Mouse (Mus musculus) midbrain, postnatal 0 days (tissue): ENCODE data around the gene Cpa5. TPM values are rescaled to one million over a fixed set of nuclear protein-coding genes. Genes with fewer than 3 reads are reported as not detected.

Experiments used
- ATAC-seq: fragments of 200-750 bp; cut with Nextera tagmentation; 2 replicates; pipeline ENCODE4 v1.8.0; 2017; ENCODE audit warnings: moderate number of reproducible peaks, mild to moderate bottlenecking, moderate TSS enrichment, moderate library complexity; ENCODE audit not compliant: low FRiP score
- DNase-seq: peaks from one replicate; pipeline ENCODE4 v3.0.0-alpha.2; 2015; ENCODE audit warnings: low spot score
- H3K27ac ChIP-seq: fragments of 300-500 bp; sonication (generic); 2 replicates; pipeline ENCODE4 v1.5.1; 2014; ENCODE audit warnings: low read depth, mild to moderate bottlenecking, low read length, mixed read lengths
- H3K27me3 ChIP-seq: fragments of 300-500 bp; sonication (generic); 2 replicates; pipeline ENCODE4 v1.6.1; 2014; ENCODE audit warnings: low read length, control low read depth, mixed read lengths; ENCODE audit not compliant: insufficient read depth
- H3K36me3 ChIP-seq: fragments of 300-500 bp; sonication (generic); 2 replicates; pipeline ENCODE4 v1.6.1; 2014; ENCODE audit warnings: low read length, control low read depth, mixed read lengths; ENCODE audit not compliant: insufficient read depth
- H3K4me1 ChIP-seq: fragments of 300-500 bp; sonication (generic); 2 replicates; pipeline ENCODE4 v1.6.1; 2014; ENCODE audit warnings: mild to moderate bottlenecking, control low read depth, antibody characterized with exemption, low read length, mixed read lengths; ENCODE audit not compliant: insufficient read depth
- H3K4me2 ChIP-seq: fragments of 300-500 bp; sonication (generic); 2 replicates; pipeline ENCODE4 v1.6.1; 2014; ENCODE audit warnings: low read depth, mild to moderate bottlenecking, low read length, mixed read lengths; ENCODE audit not compliant: poor library complexity, severe bottlenecking
- H3K4me3 ChIP-seq: fragments of 300-500 bp; sonication (generic); 2 replicates; pipeline ENCODE4 v1.5.1; 2014; ENCODE audit warnings: low read depth, mild to moderate bottlenecking, low read length, moderate library complexity
- H3K9ac ChIP-seq: fragments of 300-500 bp; sonication (generic); replicated peaks from 2 replicates; pipeline ENCODE4 v1.6.1; 2014; ENCODE audit warnings: mild to moderate bottlenecking, low read length, moderate library complexity, mixed read lengths; ENCODE audit not compliant: poor library complexity, severe bottlenecking
- H3K9me3 ChIP-seq: fragments of 300-500 bp; sonication (generic); 2 replicates; pipeline ENCODE4 v1.6.1; 2016; ENCODE audit warnings: low read length, control low read depth
- CTCF ChIP-seq: IDR thresholded peaks from 2 replicates; pipeline ENCODE4 v1.5.1; 2016; ENCODE audit warnings: antibody characterized with exemption, mild to moderate bottlenecking
- WGBS: fragments of 180-500 bp; shearing (Covaris S2); extraction: QIAGEN DNeasy Blood & Tissue Kit; methylation state at CpG from one replicate; pipeline ENCODE4 v1.1.7; 2014; 5-methylcytosine and 5-hydroxymethylcytosine counted together
- polyA plus RNA-seq: library from polyadenylated mRNA; unstranded; fragments of >200 nt; fragmentation: Nextera tagmentation; extraction: Ambion mirVana; gene quantifications from 2 replicates; pipeline ENCODE4 v1.2.1, GENCODE M21; 2015
- total RNA-seq: library from RNA; depleted of rRNA; stranded (reverse); fragments of >200 nt; gene quantifications from 2 replicates; pipeline ENCODE4 v1.2.3, GENCODE M21; 2014

Cpa5 gene
- total and polyA plus RNA-seq, 2 experiments from 2014 or later = not detected

DNA sequence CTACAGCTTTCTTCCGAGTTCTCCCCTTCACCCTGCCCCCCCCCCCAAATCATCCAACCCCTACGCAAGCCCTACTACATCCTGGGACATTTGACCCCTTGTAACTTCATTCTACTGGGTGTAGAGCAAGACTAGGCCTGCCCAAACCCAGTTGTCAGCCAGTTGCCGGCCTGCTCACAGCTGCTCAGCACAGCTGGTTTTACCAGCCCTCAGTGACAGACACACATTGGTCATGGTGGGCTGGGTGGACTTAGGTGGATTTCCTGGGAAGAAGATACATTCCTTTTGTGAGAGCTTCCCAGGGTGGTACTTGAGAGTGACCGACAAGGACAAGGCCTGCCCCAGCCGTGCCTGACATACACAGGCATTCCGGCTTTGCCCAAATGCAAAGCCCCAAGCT is 10.2 kb downstream of the Cpa5 start:
- no peak overlapping the region for H3K4me3 ChIP-seq
- peaks cover 7% of the 10 kb centered on the region; the same call in 1 of the 2 replicates for H3K4me1 ChIP-seq
- no peak overlapping the region for H3K9ac ChIP-seq
- DNase-seq (no peak), ATAC-seq (no peak)
- no peaks in the 10 kb centered on the region for H3K9me3 ChIP-seq
- H3K27me3 ChIP-seq = no peaks in the 10 kb centered on the region
- no peak for TF ChIP-seq CTCF
- H3K27ac ChIP-seq = no peak overlapping the region
- H3K36me3 ChIP-seq = no peaks in the 10 kb centered on the region
- no peak overlapping the region for H3K4me2 ChIP-seq
- 89% methylated on average over 6 of the region's 6 CpGs for WGBS

DNA sequence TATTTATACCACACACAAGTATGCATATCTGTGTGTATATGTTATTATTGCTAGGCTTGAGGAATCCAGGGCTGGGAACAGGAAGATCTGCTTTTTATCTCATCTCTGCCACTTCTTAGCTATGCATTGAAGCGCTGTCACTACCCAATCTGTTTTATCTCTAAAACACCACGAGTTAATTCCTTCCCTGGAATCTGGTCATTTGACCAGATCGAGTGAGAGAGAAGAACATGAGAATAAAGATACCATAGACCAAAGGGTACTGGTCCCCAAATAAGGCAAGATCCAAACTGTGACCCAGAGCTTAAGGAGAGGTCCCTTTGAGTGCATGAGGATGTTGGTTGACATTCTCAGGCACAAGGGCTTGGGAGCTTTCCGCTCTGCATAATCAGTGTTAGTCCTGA is 11.2 kb downstream of the Cpa5 start:
- ATAC-seq (no peak), DNase-seq (no peak)
- TF ChIP-seq CTCF = no peak
- no peak overlapping the region for H3K4me3 ChIP-seq
- H3K4me1 ChIP-seq = peaks cover 6% of the 10 kb centered on the region; the same call in 1 of the 2 replicates
- WGBS = 78% methylated on average over 4 of the region's 4 CpGs
- no peaks in the 10 kb centered on the region for H3K27me3 ChIP-seq
- H3K9ac ChIP-seq = no peak overlapping the region
- H3K27ac ChIP-seq = no peak overlapping the region
- no peaks in the 10 kb centered on the region for H3K36me3 ChIP-seq
- no peaks in the 10 kb centered on the region for H3K9me3 ChIP-seq
- H3K4me2 ChIP-seq = no peak overlapping the region

DNA sequence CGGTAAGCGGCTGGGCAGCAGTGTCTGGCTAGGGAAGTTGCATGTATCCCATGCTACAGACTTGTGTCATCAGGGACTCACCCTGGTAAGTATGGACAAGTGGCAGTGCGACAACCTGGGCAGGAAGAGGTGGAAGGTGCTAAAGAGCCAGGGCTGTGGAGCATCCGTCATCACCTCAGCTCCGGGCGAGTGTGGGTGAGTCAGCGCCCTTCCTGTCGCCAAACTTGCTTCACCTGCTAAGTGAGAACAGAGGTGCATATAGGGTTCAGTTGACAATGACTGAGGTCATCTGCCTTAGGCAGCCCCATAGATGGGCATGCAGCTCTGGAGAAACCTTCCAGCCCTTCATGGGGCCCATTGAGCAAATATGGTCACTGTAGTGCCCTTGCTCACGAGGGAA is 14.0 kb downstream of the Cpa5 start:
- H3K9me3 ChIP-seq = no peaks in the 10 kb centered on the region
- 94% methylated on average over 9 of the region's 9 CpGs for WGBS
- H3K27ac ChIP-seq = no peak overlapping the region
- H3K4me3 ChIP-seq = no peak overlapping the region
- H3K4me1 ChIP-seq = 0 out of 2 replicates have a peak, but pooled peaks cover 5% of the 10 kb centered on the region
- ATAC-seq = no peak
- no peak overlapping the region for H3K4me2 ChIP-seq
- no peak for DNase-seq
- no peaks in the 10 kb centered on the region for H3K36me3 ChIP-seq
- no peak overlapping the region for H3K9ac ChIP-seq
- no peak for TF ChIP-seq CTCF
- no peaks in the 10 kb centered on the region for H3K27me3 ChIP-seq

DNA sequence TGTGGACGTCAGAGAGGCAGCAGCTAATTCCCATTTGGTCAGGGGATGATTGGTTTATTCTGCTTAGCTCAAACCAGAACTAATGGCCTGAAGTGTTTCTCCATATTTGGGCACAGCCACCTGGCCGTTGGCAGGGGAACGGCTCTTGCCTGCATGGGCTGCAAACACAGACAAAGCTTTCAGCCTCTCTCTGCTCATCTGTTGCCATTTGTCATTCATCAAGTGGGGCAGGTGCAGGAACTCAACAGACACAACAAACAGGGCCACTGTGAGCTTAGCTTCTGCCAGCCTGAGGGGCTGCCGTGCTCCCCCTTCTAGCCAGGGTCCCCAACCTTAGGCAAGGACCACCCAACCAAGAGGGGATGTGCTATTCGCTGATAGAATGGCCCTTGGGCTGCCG is 17.3 kb downstream of the Cpa5 start:
- DNase-seq = peak; percentile 82
- Histone ChIP-seq H3K4me2 (no peak overlapping the region), H3K27ac (peak overlapping the region; percentile 62), H3K4me1 (0 out of 2 replicates have a peak, but pooled peaks cover 5% of the 10 kb centered on the region), H3K27me3 (no peaks in the 10 kb centered on the region), H3K9ac (no peak overlapping the region), H3K4me3 (no peak overlapping the region), H3K9me3 (no peaks in the 10 kb centered on the region), H3K36me3 (no peaks in the 10 kb centered on the region)
- peak; percentile 65 for ATAC-seq
- no peak; the same call in 1 of the 2 replicates for TF ChIP-seq CTCF
- WGBS = 33% methylated on average over 6 of the region's 6 CpGs

DNA sequence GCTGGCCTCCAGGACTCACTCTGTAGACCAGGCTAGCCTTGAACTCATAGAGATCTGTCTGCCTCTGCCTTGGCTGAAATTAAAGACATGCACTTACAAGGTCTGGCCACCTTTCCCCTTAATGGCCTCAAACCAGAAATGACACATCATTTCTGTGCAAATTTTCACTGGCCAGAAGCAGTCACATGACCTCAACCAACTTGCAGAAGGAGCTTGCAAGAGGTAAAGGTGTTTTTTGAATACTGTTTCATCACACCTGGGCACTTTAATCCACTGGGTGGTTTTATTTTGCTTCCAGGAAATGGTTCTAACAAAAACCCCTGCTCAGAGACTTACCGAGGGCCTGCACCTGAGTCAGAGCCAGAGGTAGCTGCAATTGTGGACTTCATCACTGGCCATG is 19.2 kb downstream of the Cpa5 start:
- WGBS = 94% methylated on average over 1 of the region's 1 CpGs
- no peak for DNase-seq
- no peaks in the 10 kb centered on the region for H3K27me3 ChIP-seq
- no peaks in the 10 kb centered on the region for H3K9me3 ChIP-seq
- H3K4me2 ChIP-seq = no peak overlapping the region
- no peaks in the 10 kb centered on the region for H3K36me3 ChIP-seq
- no peak for ATAC-seq
- H3K4me3 ChIP-seq = no peak overlapping the region
- H3K9ac ChIP-seq = no peak overlapping the region
- no peak for TF ChIP-seq CTCF
- H3K27ac ChIP-seq = no peak overlapping the region
- 0 out of 2 replicates have a peak, but pooled peaks cover 5% of the 10 kb centered on the region for H3K4me1 ChIP-seq

DNA sequence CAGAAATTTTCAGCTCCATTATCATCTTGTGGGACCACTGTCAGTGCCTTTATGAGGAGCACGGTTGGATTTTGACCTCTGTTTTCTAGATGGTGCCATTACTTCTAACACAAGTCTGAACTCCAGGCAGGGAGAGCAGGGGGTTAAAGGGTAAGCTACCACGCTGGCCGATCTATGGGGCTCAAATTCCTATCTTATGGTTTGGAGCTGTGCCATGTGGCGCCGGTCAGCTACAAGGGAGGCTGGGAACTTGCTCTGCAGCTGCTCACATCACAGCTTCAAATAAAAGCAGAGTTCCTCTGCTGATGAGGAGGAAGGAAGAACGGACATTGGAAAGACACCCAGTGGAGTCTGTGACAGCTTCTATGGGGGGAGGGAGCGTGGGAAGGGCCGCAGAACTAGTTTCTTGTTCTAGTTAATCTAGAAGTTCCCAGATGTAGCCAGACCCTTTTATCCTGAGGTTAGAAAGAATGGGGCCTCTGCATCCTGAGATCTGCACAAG is 24.6 kb downstream of the Cpa5 start:
- H3K9me3 ChIP-seq = no peaks in the 10 kb centered on the region
- no peak overlapping the region for H3K4me2 ChIP-seq
- no peaks in the 10 kb centered on the region for H3K4me1 ChIP-seq
- no peak for DNase-seq
- H3K9ac ChIP-seq = no peak overlapping the region
- no peaks in the 10 kb centered on the region for H3K27me3 ChIP-seq
- H3K27ac ChIP-seq = no peak overlapping the region
- ATAC-seq = no peak
- 52% methylated on average over 8 of the region's 8 CpGs for WGBS
- TF ChIP-seq CTCF = no peak
- no peaks in the 10 kb centered on the region for H3K36me3 ChIP-seq
- no peak overlapping the region for H3K4me3 ChIP-seq
